Mouse (Mus musculus) liver, postnatal 0 days (tissue): Measurements from ENCODE around the gene Pym1.
A peak's percentile ranks its signal among the peaks of the same experiment; 100 is the strongest.

Experiments used
- CTCF ChIP-seq: sonication (generic); IDR thresholded peaks from 2 replicates; pipeline ENCODE4 v1.5.1; 2016; ENCODE audit warnings: antibody characterized with exemption, low read depth
- EP300 ChIP-seq: IDR thresholded peaks from 2 replicates; pipeline ENCODE4 v1.6.1; 2016; ENCODE audit warnings: antibody characterized with exemption, low read depth, mild to moderate bottlenecking

DNA sequence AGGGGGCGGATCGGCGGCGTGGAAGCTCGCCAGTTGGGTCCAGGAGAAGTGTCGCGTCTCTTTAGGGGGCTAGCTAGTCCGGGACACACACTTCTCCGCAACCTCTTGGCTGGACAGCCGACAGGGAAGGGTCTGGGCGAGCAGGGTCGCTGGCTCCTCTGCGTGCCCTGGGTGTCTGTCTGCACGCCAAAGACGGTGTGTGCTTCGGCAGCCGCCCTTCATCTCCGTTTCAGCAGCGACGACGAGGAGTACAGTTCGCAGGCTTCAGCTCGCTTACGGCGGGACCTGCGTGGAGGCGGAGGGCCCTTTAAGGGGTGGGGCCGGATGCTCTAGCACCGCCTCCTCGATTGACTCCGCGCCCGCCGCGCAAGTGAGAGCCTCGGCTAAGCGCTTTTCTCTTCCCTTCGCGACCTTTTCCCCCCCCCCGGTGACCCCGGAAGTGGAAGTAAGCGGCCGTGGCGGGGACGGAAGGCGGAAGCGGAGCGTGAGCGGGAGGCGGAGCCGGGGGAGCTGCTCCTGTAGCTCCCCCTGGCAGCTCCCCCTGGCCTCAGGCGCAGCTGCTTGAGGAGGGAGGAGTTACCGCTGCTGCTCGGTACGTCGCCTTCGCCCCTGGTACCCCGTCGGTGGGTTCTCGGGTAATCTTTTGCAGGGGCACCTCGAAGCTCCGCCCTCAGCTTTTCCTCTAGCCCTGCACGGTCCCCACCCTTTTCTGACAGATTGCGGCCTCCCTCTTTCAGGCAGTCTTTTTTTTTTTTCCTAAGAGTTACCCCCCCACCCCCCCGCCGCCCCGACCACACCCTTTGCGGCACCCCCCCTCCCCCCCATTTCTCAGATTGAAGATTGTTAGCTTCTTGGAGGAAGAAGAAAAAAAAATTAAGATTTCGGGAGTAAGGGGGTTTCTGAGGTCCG, 57.7 kb downstream of the Pym1 start:
- TF ChIP-seq CTCF (peak; percentile 55), EP300 (peak; percentile 51; the same call in 1 of the 2 replicates)
